Mouse (Mus musculus) spleen, adult 2 months (tissue): Measurements from ENCODE around the gene Phxr2.

Experiments used
- CTCF ChIP-seq: fragments of 200-500 bp; IDR thresholded peaks from 2 replicates; pipeline ENCODE4 v1.5.1; 2011; ENCODE audit warnings: mild to moderate bottlenecking, inconsistent platforms; ENCODE audit not compliant: insufficient read depth, insufficient read length, insufficient replicate concordance; ENCODE audit errors: extremely low read depth
- POLR2A ChIP-seq: fragments of 200-500 bp; IDR thresholded peaks from 2 replicates; pipeline ENCODE4 v1.6.1; 2011; ENCODE audit warnings: low read depth, low read length, inconsistent platforms

DNA sequence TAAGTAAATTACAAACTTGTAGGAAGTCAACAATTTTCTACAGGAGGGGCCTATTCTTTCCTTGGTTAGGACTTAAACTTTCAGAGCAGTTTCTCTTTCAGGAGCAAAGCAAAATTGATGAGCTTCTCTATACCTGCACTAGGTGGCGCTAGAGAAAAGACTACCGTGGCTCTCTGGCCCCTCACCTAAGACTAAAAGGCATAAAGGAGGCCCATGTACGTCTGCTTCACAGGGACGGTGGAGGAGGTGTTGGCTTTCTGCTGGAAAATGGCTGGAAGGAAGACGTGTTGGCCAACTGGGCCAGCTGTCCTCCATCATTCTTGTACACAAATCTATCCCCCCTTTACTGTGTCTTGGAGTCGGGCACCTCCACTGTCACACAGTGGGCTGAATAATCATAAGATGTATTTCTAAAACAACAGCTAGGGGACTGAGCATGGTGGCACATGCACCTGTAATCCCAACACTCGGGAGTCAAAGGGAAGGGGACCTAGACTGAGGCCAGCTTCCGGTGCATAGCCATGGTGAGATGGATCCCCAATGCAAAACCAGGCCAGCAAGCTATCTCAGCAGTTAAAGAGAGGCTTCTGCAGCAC is 36.0 kb upstream of the Phxr2 start:
- TF ChIP-seq CTCF (peak; percentile 50; the same call in 1 of the 2 replicates), POLR2A (no peak)
